Mouse (Mus musculus) natural killer cell, adult 2 months (primary cell): Measurements from ENCODE around the gene Gipc2.
"Not testable (repeated sequence)": the region's sequence is repeated elsewhere in the genome, so short reads cannot be mapped to it uniquely, and the experiment has no call there.

Source experiments
- DNase-seq, 2 experiments: peaks; one replicate each; pipeline ENCODE4 v3.0.0; 2022; ENCODE audit warnings: low spot score in 2 of 2

The Gipc2 gene

GRCm38 (mm10) chr3:152155296-152155948 lies 10.6 kb downstream of the Gipc2 start:
- no peak for DNase-seq

- DNase-seq: peak in 1 of 2 experiments; percentile 11
These were observed 11.9 kb downstream of the Gipc2 start for GRCm38 (mm10) chr3:152154095-152154494.

DNA sequence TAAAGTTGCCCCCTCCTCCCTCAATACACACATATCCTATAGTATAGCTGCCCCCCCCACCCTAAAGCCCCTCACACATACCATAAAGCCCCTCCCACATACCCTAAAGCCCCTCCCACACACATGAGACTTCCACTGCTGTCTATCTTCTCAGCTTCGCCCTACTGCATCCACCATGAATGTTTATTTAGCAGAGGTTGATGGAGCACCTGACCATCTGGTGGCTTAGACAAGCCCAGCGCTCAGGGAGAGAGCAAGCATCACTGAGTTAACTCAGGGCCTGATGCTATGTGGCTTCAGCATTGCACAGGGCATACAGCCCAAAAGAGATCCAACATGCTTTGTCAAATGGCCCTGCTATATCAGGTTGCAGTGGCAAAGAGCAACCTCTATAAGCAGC lies 12.9 kb downstream of the Gipc2 start:
- no peak for DNase-seq

DNA sequence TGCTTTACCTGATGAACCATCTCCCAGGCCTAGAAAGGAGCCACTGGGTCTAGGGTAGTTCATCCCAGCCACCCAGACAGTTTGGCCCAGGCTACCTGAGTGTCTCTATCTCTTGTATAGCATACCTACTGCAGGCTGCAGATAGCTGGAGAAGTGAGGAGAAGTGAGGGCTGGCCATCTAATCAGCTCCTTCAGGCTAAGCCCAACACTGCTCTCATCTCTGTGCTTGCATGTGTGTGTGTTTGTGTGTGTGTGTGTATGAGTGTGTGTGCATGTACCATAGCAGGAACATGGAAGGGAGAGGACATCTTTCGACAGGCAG lies 13.6 kb downstream of the Gipc2 start:
- no peak for DNase-seq

DNA sequence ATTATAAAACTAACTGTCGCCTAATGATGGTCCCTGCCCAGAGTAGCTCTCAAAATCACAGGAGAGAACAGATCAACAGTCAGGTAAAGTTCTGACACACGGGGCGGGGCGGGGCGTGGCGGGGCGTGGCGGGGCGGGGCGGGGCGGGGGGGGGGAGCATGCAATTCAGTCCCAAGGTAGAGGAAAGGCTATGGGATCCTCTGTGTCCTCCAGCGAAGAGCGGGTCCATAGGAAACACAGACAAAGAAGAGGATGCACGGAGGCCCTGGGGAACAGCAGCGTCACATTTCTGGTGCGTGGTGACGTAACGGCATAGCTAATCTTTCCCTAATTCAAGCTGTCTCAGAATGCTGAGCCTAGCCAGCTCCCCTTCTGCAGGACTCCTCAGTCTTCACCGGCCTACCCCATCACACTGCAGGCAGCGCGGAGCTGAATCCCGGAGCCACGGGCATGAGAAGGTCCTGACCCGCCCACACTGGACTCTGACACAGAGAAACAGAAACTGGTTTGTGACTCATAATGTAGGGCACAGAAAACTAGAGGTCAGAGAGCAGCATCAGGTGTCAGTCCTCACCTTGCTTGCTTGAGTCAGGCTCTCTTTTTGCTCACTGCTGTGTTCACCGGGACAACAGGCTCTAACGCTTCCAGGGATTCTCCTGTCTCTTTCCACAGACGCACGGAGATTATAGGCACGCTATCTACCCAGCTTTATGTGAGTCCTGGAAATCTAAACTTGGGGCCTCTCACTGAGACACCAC lies 14.1 kb downstream of the Gipc2 start:
- DNase-seq: no peak

- DNase-seq: no peak
These were observed 16.2 kb downstream of the Gipc2 start for GRCm38 (mm10) chr3:152149863-152150262.

DNA sequence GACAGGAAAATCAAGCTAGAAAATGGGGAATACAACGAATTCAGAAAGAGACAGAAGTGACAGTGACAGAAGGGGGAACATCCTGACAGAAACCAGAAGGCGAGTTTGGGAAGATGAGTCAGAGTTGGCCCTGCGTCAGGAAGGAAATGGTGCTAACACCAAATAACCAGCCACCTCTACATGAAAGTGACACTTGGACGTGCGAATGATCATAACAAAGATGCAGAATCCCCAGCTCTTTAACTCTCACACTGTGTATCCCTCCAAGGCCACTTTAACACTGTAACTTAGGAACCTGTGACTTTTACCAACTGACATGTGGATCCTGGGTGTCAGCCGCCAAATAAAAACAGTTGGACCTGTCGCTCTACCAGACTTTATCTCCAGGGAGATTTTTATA lies 16.6 kb downstream of the Gipc2 start:
- peak; percentile 37 to 68 for DNase-seq

DNA sequence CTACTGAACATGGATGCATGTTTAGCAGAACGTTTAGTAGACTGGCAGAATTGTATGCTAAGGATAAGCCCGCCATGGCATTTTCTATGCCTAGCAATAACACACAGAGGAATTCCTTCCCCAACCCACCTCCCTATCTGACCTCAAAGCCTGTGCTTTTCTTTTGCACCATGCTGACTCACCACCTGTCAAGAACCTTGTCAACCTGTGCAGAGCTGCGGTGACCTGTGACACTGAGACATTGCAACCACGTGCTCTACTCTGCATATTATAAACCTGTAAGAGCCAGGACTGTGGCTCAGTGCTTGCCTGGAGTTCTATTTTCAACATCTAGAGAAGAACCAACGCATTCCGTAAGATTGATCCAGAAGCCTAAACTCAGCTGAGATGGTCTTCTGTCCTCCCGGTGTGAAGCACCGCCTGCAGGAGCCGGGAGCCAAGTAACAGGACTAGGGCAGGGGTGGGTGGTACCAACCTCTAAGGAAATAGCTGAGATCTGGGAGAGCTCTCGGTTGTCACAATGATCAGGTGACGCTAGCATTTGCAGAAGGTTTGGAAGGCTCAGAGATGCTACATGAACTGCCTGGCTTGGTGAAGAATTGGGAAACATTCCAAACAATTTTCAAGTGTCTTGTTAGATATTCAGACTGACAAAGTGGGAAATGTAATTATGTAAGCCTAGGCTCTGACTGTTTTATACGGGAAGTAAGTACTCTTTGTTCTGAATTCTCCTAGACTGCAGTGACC lies 18.8 kb downstream of the Gipc2 start:
- peak in 1 of 2 experiments; percentile 14 for DNase-seq

DNA sequence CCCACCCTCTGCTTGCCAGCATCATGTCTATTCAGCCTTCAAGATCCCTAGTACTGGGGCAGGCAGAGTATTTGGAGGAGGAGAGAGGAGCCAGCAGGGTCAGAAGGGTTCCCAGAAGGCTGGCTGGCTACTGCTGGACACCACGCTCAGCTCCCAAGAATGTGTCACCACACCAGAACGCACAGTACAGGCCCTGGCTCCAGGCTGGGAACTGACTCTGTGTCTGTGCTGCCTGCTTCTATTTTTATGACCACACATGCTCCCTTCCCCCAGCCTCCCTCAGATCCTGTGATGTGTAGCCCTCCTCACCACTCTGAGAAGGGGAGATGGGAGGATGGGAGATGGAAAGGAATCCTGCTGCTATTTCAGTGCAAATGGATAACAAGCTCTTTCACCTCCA lies 20.8 kb downstream of the Gipc2 start:
- DNase-seq: no peak

DNA sequence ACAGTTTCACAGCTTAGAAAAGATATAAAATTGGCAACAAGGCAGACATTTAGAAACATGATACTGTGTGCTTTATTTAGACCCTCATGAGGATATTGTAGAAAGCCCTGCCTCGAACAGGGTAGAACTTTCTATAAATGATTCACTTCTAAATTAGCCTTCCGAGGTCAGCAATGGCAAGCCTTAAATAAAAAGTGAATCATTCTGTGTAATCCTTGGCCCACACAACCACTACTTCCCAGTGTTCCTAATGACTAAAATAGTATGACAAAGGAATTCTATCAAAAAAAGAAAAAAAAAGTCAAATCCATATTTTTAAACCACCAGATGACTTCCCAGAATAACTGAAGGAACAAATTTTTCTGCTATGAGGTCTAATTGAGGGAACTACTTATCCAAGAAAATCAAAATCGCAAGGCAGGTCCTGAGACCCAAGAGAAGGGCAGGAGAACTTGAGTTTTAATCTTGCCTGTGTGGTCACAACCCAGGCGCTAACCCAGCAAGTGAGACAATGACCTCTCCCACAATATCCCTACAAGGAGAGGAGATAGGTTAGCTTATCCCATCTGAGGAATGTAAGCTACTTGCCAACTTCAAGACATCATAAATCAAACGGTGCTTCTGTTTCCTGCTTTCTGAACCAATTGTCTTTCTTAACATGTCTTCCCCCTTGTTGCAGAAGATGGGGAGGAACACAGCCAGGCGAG lies 22.9 kb downstream of the Gipc2 start:
- no peak for DNase-seq

GRCm38 (mm10) chr3:152142146-152142545 lies 23.9 kb downstream of the Gipc2 start:
- no peak for DNase-seq

DNA sequence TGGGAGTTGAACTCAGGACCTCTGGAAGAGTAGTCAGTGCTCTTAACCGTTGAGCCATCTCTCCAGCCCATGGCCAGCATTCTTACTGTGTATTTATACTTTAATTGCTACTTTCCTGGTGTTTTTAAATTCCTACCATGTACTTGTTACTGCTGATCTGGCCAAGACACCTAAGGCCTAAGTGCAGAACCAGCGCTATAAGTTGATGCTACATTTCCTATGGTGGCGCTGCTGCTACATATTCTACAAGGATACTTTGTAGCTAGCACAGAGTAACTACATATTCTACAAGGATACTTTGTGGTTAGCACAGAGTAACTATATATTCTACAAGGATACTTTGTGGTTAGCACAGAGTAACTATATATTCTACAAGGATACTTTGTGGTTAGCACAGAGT lies 26.7 kb downstream of the Gipc2 start:
- not testable (repeated sequence) for DNase-seq

- not testable (repeated sequence) for DNase-seq
These were observed 29.9 kb downstream of the Gipc2 start for GRCm38 (mm10) chr3:152136106-152136505.

- DNase-seq: no peak
These were observed 32.4 kb downstream of the Gipc2 start for GRCm38 (mm10) chr3:152133621-152134020.

- no peak for DNase-seq
These were observed 35.1 kb downstream of the Gipc2 start for GRCm38 (mm10) chr3:152130963-152131362.

GRCm38 (mm10) chr3:152129426-152129825 lies 36.6 kb downstream of the Gipc2 start:
- not testable (repeated sequence) for DNase-seq

DNA sequence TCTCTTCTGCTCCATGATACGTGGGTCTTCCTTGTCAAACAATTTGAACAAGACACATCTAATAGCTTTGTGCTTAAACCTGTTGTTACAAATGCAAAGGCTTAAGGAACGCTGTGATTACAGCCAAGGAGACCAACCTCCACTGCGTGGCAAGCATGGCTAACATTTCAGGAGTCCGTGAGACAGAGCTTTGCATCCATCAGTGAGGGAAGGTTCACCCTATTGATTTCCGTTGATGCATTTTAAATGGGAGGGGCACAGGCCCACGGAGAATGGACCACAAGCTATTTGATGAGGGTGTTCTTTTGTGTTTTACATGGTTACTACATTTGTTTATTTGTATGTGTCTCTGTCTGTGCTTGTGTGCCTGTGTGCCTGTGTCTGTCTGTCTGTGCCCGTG lies 37.4 kb downstream of the Gipc2 start:
- DNase-seq: no peak

DNA sequence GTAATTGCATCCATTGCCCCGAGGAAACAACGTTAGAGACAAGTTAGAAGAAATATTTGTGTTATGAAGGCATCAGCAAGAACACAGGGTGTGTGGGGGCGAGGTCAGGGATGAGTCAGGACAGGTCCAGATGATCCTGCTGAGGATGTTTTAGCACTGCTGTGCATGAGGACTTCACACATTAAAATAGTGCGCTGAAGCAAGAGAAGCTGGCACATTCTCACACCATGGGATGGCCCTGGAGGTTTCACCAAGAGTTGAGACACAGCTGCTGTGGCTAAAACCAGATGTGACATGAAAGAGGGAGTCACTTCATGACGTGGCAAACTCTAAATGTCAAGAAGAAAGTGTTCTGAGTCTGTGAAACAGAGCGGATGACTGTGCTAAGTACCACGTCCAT lies 38.9 kb downstream of the Gipc2 start:
- no peak for DNase-seq

DNA sequence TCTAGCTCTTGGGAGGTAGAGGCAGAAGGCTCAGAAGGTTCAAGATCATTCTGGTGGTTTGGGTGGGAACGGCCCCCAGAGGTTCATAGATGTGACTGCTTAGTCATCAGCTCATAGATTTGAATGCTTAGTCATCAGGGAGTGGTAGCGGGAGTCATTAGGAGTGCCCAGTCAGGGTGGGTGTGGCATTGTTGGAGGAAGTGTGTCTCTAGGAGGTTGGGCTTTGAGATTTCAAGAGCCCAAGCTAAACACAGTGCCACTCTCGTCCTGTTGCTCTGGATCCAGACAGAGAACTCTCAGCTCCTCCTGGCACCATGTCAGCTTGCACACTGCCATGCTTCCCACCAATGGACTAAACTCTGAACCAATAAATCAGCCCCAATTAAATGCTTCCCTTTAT lies 43.3 kb downstream of the Gipc2 start:
- no peak for DNase-seq

DNA sequence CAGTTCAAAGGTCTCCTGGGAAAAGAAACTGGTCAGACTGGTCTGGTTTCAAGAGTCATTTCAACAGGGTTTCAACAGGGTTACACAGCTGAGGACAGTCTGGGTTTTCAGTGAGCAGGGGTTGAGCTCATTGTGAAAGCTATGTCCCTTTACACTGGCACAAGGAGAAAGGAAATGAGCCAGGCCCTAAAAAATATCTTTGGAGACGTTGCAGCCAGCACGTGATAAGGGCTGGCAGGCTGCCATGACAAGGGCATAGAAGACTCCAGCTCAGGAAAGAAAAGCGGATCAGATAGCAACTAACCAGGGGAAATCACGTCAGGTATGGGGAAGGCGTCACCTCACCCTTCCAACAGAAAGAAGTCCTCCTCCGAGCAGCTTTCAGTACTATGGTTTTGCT lies 43.9 kb downstream of the Gipc2 start:
- DNase-seq: no peak

GRCm38 (mm10) chr3:152121169-152122009 lies 44.6 kb downstream of the Gipc2 start:
- DNase-seq: no peak
